Mouse (Mus musculus) thymus, adult 2 months (tissue): ENCODE data around the gene Exosc3.

Source experiments
- CTCF ChIP-seq: fragments of 200-500 bp; IDR thresholded peaks from 2 replicates; pipeline ENCODE4 v1.5.1; 2012; ENCODE audit warnings: mild to moderate bottlenecking, control low read depth, low read length, moderate library complexity, borderline replicate concordance; ENCODE audit not compliant: control insufficient read depth, poor library complexity, insufficient read depth; ENCODE audit errors: extremely low read depth
- POLR2A ChIP-seq: fragments of 200-500 bp; IDR thresholded peaks from 2 replicates; pipeline ENCODE4 v1.6.1; 2012; ENCODE audit warnings: mild to moderate bottlenecking, low read length, control low read depth, moderate library complexity; ENCODE audit not compliant: control insufficient read depth, poor library complexity, insufficient read depth; ENCODE audit errors: extremely low read depth

DNA sequence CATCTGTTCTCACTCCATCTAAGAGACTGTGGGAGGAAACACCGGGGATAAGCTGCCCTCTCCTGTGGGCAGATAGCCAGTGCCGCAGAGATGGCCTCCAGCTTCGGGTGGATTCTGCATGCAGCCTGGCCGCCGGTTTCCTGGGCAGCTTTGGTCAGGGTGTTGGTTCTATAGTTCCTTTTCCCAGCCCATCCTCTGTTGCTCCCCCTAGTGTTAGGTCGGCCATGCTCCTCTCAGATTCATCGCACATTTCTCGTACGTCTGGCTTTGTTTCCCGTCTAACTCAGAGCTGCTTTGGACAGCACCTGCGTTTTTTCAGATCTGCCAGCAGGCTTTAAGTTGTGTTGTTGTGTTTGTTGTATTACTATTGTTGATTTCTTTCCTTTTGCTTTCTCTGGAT lies 34.5 kb downstream of the Exosc3 start:
- TF ChIP-seq POLR2A (no peak), CTCF (0 out of 2 replicates have a peak, but pooled peaks have one; percentile 19)
